Mouse (Mus musculus) cortical plate, adult 2 months (tissue): ENCODE data around the gene Mef2d.

Experiments used
- CTCF ChIP-seq: fragments of 200-500 bp; IDR thresholded peaks from 2 replicates; pipeline ENCODE4 v1.5.1; 2011; ENCODE audit warnings: mild to moderate bottlenecking, control low read depth, low read length; ENCODE audit not compliant: insufficient read depth; ENCODE audit errors: extremely low read depth
- POLR2A ChIP-seq: fragments of 200-500 bp; IDR thresholded peaks from 2 replicates; pipeline ENCODE4 v1.6.1; 2011; ENCODE audit warnings: mild to moderate bottlenecking, low read length, control low read depth; ENCODE audit not compliant: insufficient read depth; ENCODE audit errors: extremely low read depth

- TF ChIP-seq CTCF (no peak), POLR2A (0 out of 2 replicates have a peak, but pooled peaks have one; percentile 24)
These were observed 58.2 kb downstream of the Mef2d start for GRCm38 (mm10) chr3:88200161-88200971.
